ENCODE assay signal across 13 mouse cellular contexts in the genomic region with DNA sequence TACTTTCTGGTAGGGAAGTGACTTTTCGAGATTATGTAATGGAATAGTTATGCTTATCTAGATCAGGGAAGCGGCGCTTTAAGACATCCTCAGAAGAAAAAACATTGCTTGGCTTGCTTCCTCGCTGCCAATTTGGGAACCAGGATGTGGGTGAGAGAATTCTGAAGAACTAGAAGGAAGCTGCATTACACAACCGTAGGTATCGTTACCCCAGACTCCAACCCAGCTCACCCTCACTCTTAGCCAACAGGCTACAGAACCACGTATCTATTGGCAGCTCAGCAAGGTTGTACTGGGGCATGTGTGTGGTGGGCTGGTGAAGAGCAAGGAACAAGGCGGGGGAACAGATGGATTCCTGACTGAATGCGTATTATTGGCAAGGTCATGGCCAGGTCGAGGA. TPM values are rescaled to one million over a fixed set of nuclear protein-coding genes. Genes with fewer than 3 reads are reported as not detected.
DNase-seq lines count a peak whose midpoint lies in the region; ATAC-seq and TF ChIP-seq lines count a peak whose summit lies in the region.
"Had no signal": no experiment of that assay in that cellular context is flagged by ENCODE, and none has a peak within 500 bp of the region (broad histone marks: within the 10 kb centered on the region; RNA-seq: fewer than 3 reads in every experiment).

No protein-coding gene starts in this region.

- no peaks in the 10 kb centered on the region for H3K9me3 ChIP-seq in forebrain, embryonic 16.5 days (ENCODE audit: control insufficient read depth, low read length)
- H3K9me3 ChIP-seq: limb, embryonic 15.5 days; midbrain, embryonic 12.5 days had no signal

- no peak for ATAC-seq in cerebellum, adult (ENCODE audit: insufficient number of reproducible peaks, low FRiP score, low TSS enrichment)
- ATAC-seq in forebrain, embryonic 16.5 days, result no peak

- peak overlapping the region; percentile 86 for H3K27ac ChIP-seq in left cerebral cortex, adult 2 months
- H3K27ac ChIP-seq in forebrain, embryonic 16.5 days (ENCODE audit: low read length), result no peak overlapping the region
- H3K27ac ChIP-seq: limb, embryonic 15.5 days; midbrain, embryonic 12.5 days had no signal

- WGBS in forebrain, embryonic 16.5 days, result 89% methylated on average over 10 of the region's 10 CpGs

- TF ChIP-seq CTCF in left cerebral cortex, adult 2 months (IDR thresholded peaks at IDR 0.05), result no peak

- H3K36me3 ChIP-seq in forebrain, embryonic 16.5 days (ENCODE audit: control insufficient read depth, insufficient read depth), result no peaks in the 10 kb centered on the region
- H3K36me3 ChIP-seq: limb, embryonic 15.5 days; midbrain, embryonic 12.5 days had no signal

- peak; percentile 95 for DNase-seq in heart, adult 11 months
- no peak for DNase-seq in heart, adult 8-10 months (ENCODE audit: low spot score)
- peak; percentile 27 to 54 for DNase-seq in frontal cortex, postnatal 10 days (ENCODE audit: low spot score in 2 of 2)
- DNase-seq in left cerebral cortex, adult 2 months (ENCODE audit: extremely low spot score in 1 of 2, low spot score in 2 of 2), result peak; percentile 47 to 57
- peak; percentile 34 to 54 for DNase-seq in monocyte, adult 2 months (ENCODE audit: low read depth in 1 of 2, low spot score in 2 of 2)
- no peak for DNase-seq in natural killer cell, adult 2 months (ENCODE audit: low spot score in 2 of 2)
- DNase-seq: kidney, adult 18-20 months had no signal

- no peak overlapping the region for H3K4me3 ChIP-seq in left cerebral cortex, adult 2 months
- no peak overlapping the region for H3K4me3 ChIP-seq in forebrain, embryonic 16.5 days (replicated peaks; ENCODE audit: low read length)
- H3K4me3 ChIP-seq: limb, embryonic 15.5 days; midbrain, embryonic 12.5 days had no signal

- no peak overlapping the region for H3K4me2 ChIP-seq in forebrain, embryonic 16.5 days (ENCODE audit: low read length)
- H3K4me2 ChIP-seq: limb, embryonic 15.5 days; midbrain, embryonic 12.5 days had no signal

- no peak overlapping the region for H3K9ac ChIP-seq in forebrain, embryonic 16.5 days (replicated peaks; ENCODE audit: low read depth, low read length)
- H3K9ac ChIP-seq: limb, embryonic 15.5 days; midbrain, embryonic 12.5 days had no signal

- intact Hi-C loops in left cerebral cortex, adult 2 months (cut with DNase I), result loop anchor here (2.0 kb wide), 2 partner anchors 39 to 49 kb away; no protein-coding TSS in a partner anchor

- H3K4me1 ChIP-seq in forebrain, embryonic 16.5 days (replicated peaks; ENCODE audit: control insufficient read depth, insufficient read depth, low read length), result no peaks in the 10 kb centered on the region
- H3K4me1 ChIP-seq: limb, embryonic 15.5 days; midbrain, embryonic 12.5 days had no signal

- H3K27me3 ChIP-seq in forebrain, embryonic 16.5 days (replicated peaks; ENCODE audit: control insufficient read depth, insufficient read depth, low read length), result no peaks in the 10 kb centered on the region
- H3K27me3 ChIP-seq: limb, embryonic 15.5 days; midbrain, embryonic 12.5 days had no signal

RNA-seq across cellular contexts. Expression of gene Il1b, which starts 10.7 kb away (rescaled TPM):
- 1 to 10 TPM in 2 of 4 experiments, under 1 TPM in 2; 0.47 to 1.9 (median 1.0) TPM for total RNA-seq in heart, adult 8-10 months (2022)
- 1 to 10 TPM in 1 of 2 experiments, under 1 TPM in 1; 0.42 to 1.1 TPM for total RNA-seq in left cerebral cortex, adult 2 months (2021)
- polyA plus RNA-seq in forebrain, embryonic 16.5 days (2015; fragmentation: Nextera tagmentation; extraction: Ambion mirVana), result not detected in 2 replicates
- polyA plus RNA-seq: C2C12; midbrain, embryonic 12.5 days had no signal

RNA-seq across cellular contexts. Expression of gene Il1a, which starts 50.4 kb away (rescaled TPM):
- total RNA-seq in heart, adult 8-10 months (2022), result not detected
- total RNA-seq in left cerebral cortex, adult 2 months (2021), result under 1 TPM; 0.44 to 0.50 TPM
- polyA plus RNA-seq in forebrain, embryonic 16.5 days (2015; fragmentation: Nextera tagmentation; extraction: Ambion mirVana), result 0.14 and 0.33 TPM in 2 replicates
- polyA plus RNA-seq: C2C12; embryonic facial prominence, embryonic 11.5 days; midbrain, embryonic 12.5 days had no signal

Comparison
In these comparisons a context has a peak if more than half of its experiments do, and no peak if none do; other contexts are left out.
1. DNase-seq: peak in heart, adult 11 months (single experiment), frontal cortex, postnatal 10 days (2 of 2), left cerebral cortex, adult 2 months (2 of 2) and monocyte, adult 2 months (2 of 2); none in heart, adult 8-10 months (single experiment) and natural killer cell, adult 2 months (0 of 2).